Mouse (Mus musculus) heart, embryonic 11.5 days (tissue): Measurements from ENCODE around the gene Ppp6r2. TPM values are rescaled to one million over a fixed set of nuclear protein-coding genes. Genes with fewer than 3 reads are reported as not detected.

Experiments
- ATAC-seq: fragments of 200-750 bp; cut with Nextera tagmentation; replicated peaks from 2 replicates; pipeline ENCODE4 v1.8.0; 2017; ENCODE audit warnings: moderate library complexity; ENCODE audit not compliant: insufficient number of reproducible peaks, low FRiP score, low TSS enrichment
- H3K27ac ChIP-seq: fragments of 300-500 bp; sonication (generic); 2 replicates; pipeline ENCODE4 v1.5.1; 2014; ENCODE audit warnings: mild to moderate bottlenecking, low read depth, low read length
- H3K27me3 ChIP-seq: fragments of 300-500 bp; sonication (generic); 2 replicates; pipeline ENCODE4 v1.6.1; 2014; ENCODE audit warnings: mild to moderate bottlenecking, low read length, mixed read lengths; ENCODE audit not compliant: control insufficient read depth, insufficient read depth
- H3K36me3 ChIP-seq: fragments of 300-500 bp; sonication (generic); 2 replicates; pipeline ENCODE4 v1.6.1; 2014; ENCODE audit warnings: mild to moderate bottlenecking, low read length, moderate library complexity, mixed read lengths; ENCODE audit not compliant: control insufficient read depth, insufficient read depth
- H3K4me1 ChIP-seq: fragments of 300-500 bp; sonication (generic); 2 replicates; pipeline ENCODE4 v1.6.1; 2014; ENCODE audit warnings: low read length; ENCODE audit not compliant: control insufficient read depth, insufficient read depth
- H3K4me2 ChIP-seq: fragments of 300-500 bp; sonication (generic); 2 replicates; pipeline ENCODE4 v1.6.1; 2014; ENCODE audit warnings: mild to moderate bottlenecking, moderate library complexity
- H3K4me3 ChIP-seq: fragments of 300-500 bp; sonication (generic); 2 replicates; pipeline ENCODE4 v1.5.1; 2014; ENCODE audit warnings: low read depth, low read length
- H3K9ac ChIP-seq: fragments of 300-500 bp; sonication (generic); 2 replicates; pipeline ENCODE4 v1.6.1; 2014; ENCODE audit warnings: mild to moderate bottlenecking, low read depth, low read length, moderate library complexity
- H3K9me3 ChIP-seq: fragments of 300-500 bp; sonication (generic); replicated peaks from 2 replicates; pipeline ENCODE4 v1.6.1; 2016; ENCODE audit warnings: low read length; ENCODE audit not compliant: control insufficient read depth
- WGBS: fragments of 180-500 bp; shearing (Covaris S2); extraction: QIAGEN DNeasy Blood & Tissue Kit; methylation state at CpG from one replicate; pipeline ENCODE4 v1.1.7; 2014; ENCODE audit not compliant: insufficient replicate concordance; 5-methylcytosine and 5-hydroxymethylcytosine counted together
- microRNA-seq: library from miRNA; unstranded; fragments of <30 nt; microRNA quantifications from one replicate; pipeline ENCODE4, GENCODE M21; 2016; ENCODE audit warnings: borderline number of aligned reads
- polyA plus RNA-seq: library from polyadenylated mRNA; unstranded; fragments of >200 nt; fragmentation: Nextera tagmentation; extraction: Ambion mirVana; gene quantifications from 2 replicates; pipeline ENCODE4 v1.2.1, GENCODE M21; 2014

Ppp6r2 gene
- polyA plus RNA-seq, 1 experiment from 2014 or later, result 23.5 TPM

GRCm38 (mm10) chr15:89326441-89326840 lies 115.1 kb downstream of the Ppp6r2 start:
- Histone ChIP-seq H3K9ac (no peak overlapping the region), H3K9me3 (no peaks in the 10 kb centered on the region), H3K4me3 (no peak overlapping the region), H3K4me2 (no peak overlapping the region), H3K4me1 (no peaks in the 10 kb centered on the region; the same call in 1 of the 2 replicates), H3K27me3 (peaks cover 18% of the 10 kb centered on the region), H3K36me3 (no peaks in the 10 kb centered on the region), H3K27ac (no peak overlapping the region)
- no peak for ATAC-seq
- 44% methylated on average over 5 of the region's 5 CpGs for WGBS

GRCm38 (mm10) chr15:89334271-89334670 lies 122.9 kb downstream of the Ppp6r2 start, which contains the start of gene Miox:
Gene Miox (plus strand): TSS chr15:89334398.
- Histone ChIP-seq H3K4me2 (no peak within 1 kb of the TSS), H3K36me3 (no peaks in the 10 kb centered on the region), H3K4me3 (no peak within 1 kb of the TSS), H3K4me1 (no peaks in the 10 kb centered on the region), H3K27me3 (no peaks in the 10 kb centered on the region), H3K27ac (no peak within 1 kb of the TSS), H3K9ac (no peak within 1 kb of the TSS), H3K9me3 (no peaks in the 10 kb centered on the region)
- no peak for ATAC-seq
- WGBS, result 86% methylated on average over 7 of the region's 7 CpGs

- H3K36me3 ChIP-seq, result no peaks in the 10 kb centered on the region
- H3K27ac ChIP-seq, result no peak overlapping the region
- H3K4me3 ChIP-seq, result no peak overlapping the region
- H3K4me2 ChIP-seq, result no peak overlapping the region
- H3K9me3 ChIP-seq, result no peaks in the 10 kb centered on the region
- no peaks in the 10 kb centered on the region for H3K27me3 ChIP-seq
- H3K9ac ChIP-seq, result no peak overlapping the region
- 75% methylated on average over 17 of the region's 17 CpGs for WGBS
- no peak for ATAC-seq
- no peaks in the 10 kb centered on the region for H3K4me1 ChIP-seq
Measured at GRCm38 (mm10) chr15:89334774-89335537, 123.6 kb downstream of the Ppp6r2 start.

- no peak overlapping the region for H3K27ac ChIP-seq
- H3K4me3 ChIP-seq, result no peak overlapping the region
- ATAC-seq, result no peak
- WGBS, result 71% methylated on average over 14 of the region's 14 CpGs
- no peak overlapping the region for H3K4me2 ChIP-seq
- no peaks in the 10 kb centered on the region for H3K9me3 ChIP-seq
- no peaks in the 10 kb centered on the region for H3K4me1 ChIP-seq
- H3K27me3 ChIP-seq, result no peaks in the 10 kb centered on the region
- no peak overlapping the region for H3K9ac ChIP-seq
- H3K36me3 ChIP-seq, result no peaks in the 10 kb centered on the region
Measured at GRCm38 (mm10) chr15:89336422-89336821, 125.1 kb downstream of the Ppp6r2 start.

Small RNAs within 50 kb of the gene (microRNA-seq; reads per million reads assigned to microRNA genes)
- 3.0 reads per million, percentile 31 among the genes with 10 or more reads in this experiment for gene Mir6958
- gene Mir6959, result 0.47 reads per million
- 0.20 reads per million for gene Mir7118

Other genes with a start within 250 kb of the Ppp6r2 start
- gene Mlc1, start 232.5 kb upstream of the Ppp6r2 start, polyA plus RNA-seq, result not detected in 2 replicates
- gene Mov10l1, start 228.6 kb upstream of the Ppp6r2 start, polyA plus RNA-seq, result 57.6 and 78.6 TPM in 2 replicates
- 1.4 and 1.5 TPM in 2 replicates for gene Panx2, start 151.8 kb upstream of the Ppp6r2 start, polyA plus RNA-seq
- gene Trabd, start 136.4 kb upstream of the Ppp6r2 start, polyA plus RNA-seq, result 51.7 and 52.6 TPM in 2 replicates
- 9.5 and 9.9 TPM in 2 replicates for gene Selenoo, start 122.5 kb upstream of the Ppp6r2 start, polyA plus RNA-seq
- gene Tubgcp6, start 88.4 kb upstream of the Ppp6r2 start, polyA plus RNA-seq, result 13.1 and 14.1 TPM in 2 replicates
- gene Hdac10, start 82.9 kb upstream of the Ppp6r2 start, polyA plus RNA-seq, result 10.5 and 11.4 TPM in 2 replicates
- 20.7 and 24.6 TPM in 2 replicates for gene Mapk12, start 70.8 kb upstream of the Ppp6r2 start, polyA plus RNA-seq
- gene Mapk11, start 61.9 kb upstream of the Ppp6r2 start, polyA plus RNA-seq, result 3.2 and 4.2 TPM in 2 replicates
- gene Plxnb2, start 30.8 kb upstream of the Ppp6r2 start, polyA plus RNA-seq, result 84.6 and 95.1 TPM in 2 replicates
- 18.0 and 18.5 TPM in 2 replicates for gene Dennd6b, start 15.1 kb upstream of the Ppp6r2 start, polyA plus RNA-seq
- gene Sbf1, start 103.8 kb downstream of the Ppp6r2 start, polyA plus RNA-seq, result 45.7 and 50.8 TPM in 2 replicates
- 0.79 and 1.0 TPM in 2 replicates for gene Adm2, start 111.2 kb downstream of the Ppp6r2 start, polyA plus RNA-seq
- not detected in 2 replicates for gene Miox, start 122.8 kb downstream of the Ppp6r2 start, polyA plus RNA-seq
- gene Lmf2, start 144.1 kb downstream of the Ppp6r2 start, polyA plus RNA-seq, result 29.7 and 37.3 TPM in 2 replicates
- gene Ncaph2, start 144.2 kb downstream of the Ppp6r2 start, polyA plus RNA-seq, result 107 and 109 TPM in 2 replicates
- gene Sco2, start 162.3 kb downstream of the Ppp6r2 start, polyA plus RNA-seq, result 7.4 TPM in 2 replicates
- 0.86 and 1.5 TPM in 2 replicates for gene Tymp, start 165.5 kb downstream of the Ppp6r2 start, polyA plus RNA-seq
- gene Odf3b, start 167.7 kb downstream of the Ppp6r2 start, polyA plus RNA-seq, result 0.54 and 1.00 TPM in 2 replicates
- not detected in 2 replicates for gene Klhdc7b, start 173.4 kb downstream of the Ppp6r2 start, polyA plus RNA-seq
- not detected in 2 replicates for gene Syce3, start 198.9 kb downstream of the Ppp6r2 start, polyA plus RNA-seq
- 111 and 129 TPM in 2 replicates for gene Cpt1b, start 214.3 kb downstream of the Ppp6r2 start, polyA plus RNA-seq
- gene C730034F03Rik, start 218.0 kb downstream of the Ppp6r2 start, polyA plus RNA-seq, result 1.7 and 2.4 TPM in 2 replicates
- gene Gm44502, start 218.1 kb downstream of the Ppp6r2 start, polyA plus RNA-seq, result 0.86 TPM in 1 of 2 replicates, not detected in the other
- gene Chkb, start 218.4 kb downstream of the Ppp6r2 start, polyA plus RNA-seq, result 67.6 and 68.1 TPM in 2 replicates
- gene Mapk8ip2, start 242.4 kb downstream of the Ppp6r2 start, polyA plus RNA-seq, result 0.19 and 0.68 TPM in 2 replicates